Mouse (Mus musculus) heart, adult 18-20 months (tissue): ENCODE measurements around the gene Klhl30. TPM values are rescaled to one million over a fixed set of nuclear protein-coding genes. Genes with fewer than 3 reads are reported as not detected.

Experiments used
- DNase-seq, 2 experiments: peaks; one replicate each; pipeline ENCODE4 v3.0.0; 2021 to 2022; ENCODE audit warnings: mixed read lengths in 1 of 2
- long read RNA-seq, 2 experiments: library from polyadenylated mRNA; stranded (forward); transcript quantifications; one replicate each; pipeline ENCODE4 v2.0.0; 2021
- total RNA-seq, 2 experiments: library from RNA; stranded (reverse); gene quantifications; 2 replicates each; pipeline ENCODE4 v1.2.3; 2021

Klhl30 gene
- total RNA-seq = 10 to 100 TPM; 47.1 to 54.9 TPM
- long read RNA-seq, experiment 1, transcript Klhl30-201 (8 exons, 3,089 nt) = major isoform, 28 of 40 reads
- long read RNA-seq, experiment 1, partial matches to known transcripts = 12 of 40 reads
- long read RNA-seq, experiment 1, other reads (novel, unspliced or antisense) = 0 of 40 reads
- long read RNA-seq, experiment 2, transcript Klhl30-201 (8 exons, 3,089 nt) = major isoform, 12 of 24 reads
- long read RNA-seq, experiment 2, partial matches to known transcripts = 4 of 24 reads
- long read RNA-seq, experiment 2, other reads (novel, unspliced or antisense) = 8 of 24 reads

- DNase-seq = peak; percentile 56 to 67
Measured at GRCm38 (mm10) chr1:91350841-91351240, at the start of gene Klhl30. Gene Klhl30 (plus strand): TSS chr1:91351016.

- peak; percentile 12 to 22 for DNase-seq
Measured at GRCm38 (mm10) chr1:91301206-91301920, 49.5 kb upstream of the Klhl30 start.

GRCm38 (mm10) chr1:91302021-91302420, 48.8 kb upstream of the Klhl30 start:
- DNase-seq = no peak

- no peak for DNase-seq
Measured at GRCm38 (mm10) chr1:91304621-91305020, 46.2 kb upstream of the Klhl30 start.

GRCm38 (mm10) chr1:91309366-91310085, 41.3 kb upstream of the Klhl30 start:
- no peak for DNase-seq

GRCm38 (mm10) chr1:91312273-91312672, 38.5 kb upstream of the Klhl30 start:
- no peak for DNase-seq

GRCm38 (mm10) chr1:91313251-91313650, 37.6 kb upstream of the Klhl30 start:
- DNase-seq = peak; percentile 36 to 39

- DNase-seq = no peak
Measured at GRCm38 (mm10) chr1:91317656-91318055, 33.2 kb upstream of the Klhl30 start.

GRCm38 (mm10) chr1:91321760-91322438, 28.9 kb upstream of the Klhl30 start, which contains the start of gene Espnl:
Gene Espnl (plus strand): TSS chr1:91322075.
- DNase-seq = peak; percentile 23 to 37

- no peak for DNase-seq
Measured at GRCm38 (mm10) chr1:91324646-91325045, 26.2 kb upstream of the Klhl30 start.

GRCm38 (mm10) chr1:91325488-91326042, 25.3 kb upstream of the Klhl30 start:
- DNase-seq = no peak

GRCm38 (mm10) chr1:91332102-91332501, 18.7 kb upstream of the Klhl30 start:
- no peak for DNase-seq

GRCm38 (mm10) chr1:91333582-91333981, 17.2 kb upstream of the Klhl30 start:
- no peak for DNase-seq

GRCm38 (mm10) chr1:91337355-91337754, 13.5 kb upstream of the Klhl30 start:
- DNase-seq = no peak

- no peak for DNase-seq
Measured at GRCm38 (mm10) chr1:91344001-91344400, 6.8 kb upstream of the Klhl30 start.

GRCm38 (mm10) chr1:91344921-91345685, 5.7 kb upstream of the Klhl30 start:
- no peak for DNase-seq

GRCm38 (mm10) chr1:91346892-91347291, 3.9 kb upstream of the Klhl30 start:
- DNase-seq = peak; percentile 57 to 82

GRCm38 (mm10) chr1:91351249-91351648, 433 bp downstream of the Klhl30 start:
- peak in 1 of 2 experiments; percentile 22 for DNase-seq

GRCm38 (mm10) chr1:91352277-91352676, 1.5 kb downstream of the Klhl30 start:
- DNase-seq = no peak

- no peak for DNase-seq
Measured at GRCm38 (mm10) chr1:91356105-91356504, 5.3 kb downstream of the Klhl30 start.

GRCm38 (mm10) chr1:91362113-91362512, 11.3 kb downstream of the Klhl30 start:
- DNase-seq = no peak
